Mouse (Mus musculus): ENCODE data around the gene Tmem107.
A peak's percentile ranks its signal among the peaks of the same experiment; 100 is the strongest.
"Not testable (repeated sequence)": the region's sequence is repeated elsewhere in the genome, so short reads cannot be mapped to it uniquely, and the experiment has no call there.

Tmem107 gene

DNA sequence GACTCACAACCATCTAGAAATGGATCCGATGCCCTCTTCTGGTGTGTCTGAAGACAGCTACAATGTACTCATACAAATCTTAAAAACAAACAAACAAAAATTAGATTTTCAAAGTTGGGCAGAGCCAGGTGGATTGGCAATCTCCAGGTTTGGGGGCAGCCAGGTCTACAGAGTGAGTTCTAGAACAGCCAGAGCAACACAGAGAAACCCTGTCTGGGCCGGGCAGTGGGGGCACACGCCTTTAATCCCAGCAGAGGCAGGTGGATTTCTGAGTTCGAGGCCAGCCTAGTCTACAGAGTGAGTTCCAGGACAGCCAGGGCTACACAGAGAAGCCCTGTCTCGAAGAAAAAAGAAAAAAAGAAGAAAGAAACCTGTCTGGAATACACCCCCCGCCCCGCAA, 23.2 kb downstream of the Tmem107 start:
- DNase-seq (ENCODE audit: low spot score in 2 of 2), result not testable (repeated sequence)

DNA sequence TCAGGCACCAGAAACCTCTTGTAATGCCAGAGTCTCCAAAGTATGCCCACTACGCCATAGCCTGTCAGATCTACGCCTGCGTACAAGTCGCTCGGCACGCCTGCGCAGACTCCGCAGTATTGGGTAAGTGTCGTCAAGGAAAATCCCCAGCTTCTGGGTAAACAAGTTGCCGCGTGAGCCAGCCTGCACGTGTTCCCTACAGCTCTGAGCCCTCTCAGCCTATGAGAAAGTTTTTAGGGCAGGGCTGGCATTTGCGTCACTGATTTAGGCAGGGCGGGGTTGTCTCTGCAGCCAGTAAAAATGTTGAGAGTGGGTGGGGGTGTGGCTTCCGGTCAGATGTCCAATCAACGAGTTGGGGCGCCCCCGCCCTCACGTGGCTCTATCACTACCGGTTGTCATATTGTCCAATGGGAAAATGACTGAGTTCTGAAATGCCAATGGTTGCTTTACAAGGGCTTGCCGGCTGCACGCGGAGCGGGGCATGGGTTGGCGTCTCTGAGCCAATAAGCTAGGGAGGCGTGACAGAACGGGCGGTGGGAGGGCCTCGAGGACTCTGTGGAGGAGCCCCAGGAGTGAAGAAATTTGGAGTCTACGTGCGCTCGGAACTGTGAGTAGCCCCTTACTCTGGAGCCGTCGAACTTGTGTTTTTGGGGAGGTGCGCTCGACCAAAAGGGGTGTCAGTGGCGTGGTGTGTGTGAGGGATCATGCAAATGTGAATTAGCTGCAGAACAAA, 24.3 kb downstream of the Tmem107 start, which contains the start of gene Per1:
Gene Per1 (plus strand): TSS at position 521 of the 733 bp plus-strand sequence.
- DNase-seq (ENCODE audit: low spot score in 2 of 2), result peak; percentile 99

DNA sequence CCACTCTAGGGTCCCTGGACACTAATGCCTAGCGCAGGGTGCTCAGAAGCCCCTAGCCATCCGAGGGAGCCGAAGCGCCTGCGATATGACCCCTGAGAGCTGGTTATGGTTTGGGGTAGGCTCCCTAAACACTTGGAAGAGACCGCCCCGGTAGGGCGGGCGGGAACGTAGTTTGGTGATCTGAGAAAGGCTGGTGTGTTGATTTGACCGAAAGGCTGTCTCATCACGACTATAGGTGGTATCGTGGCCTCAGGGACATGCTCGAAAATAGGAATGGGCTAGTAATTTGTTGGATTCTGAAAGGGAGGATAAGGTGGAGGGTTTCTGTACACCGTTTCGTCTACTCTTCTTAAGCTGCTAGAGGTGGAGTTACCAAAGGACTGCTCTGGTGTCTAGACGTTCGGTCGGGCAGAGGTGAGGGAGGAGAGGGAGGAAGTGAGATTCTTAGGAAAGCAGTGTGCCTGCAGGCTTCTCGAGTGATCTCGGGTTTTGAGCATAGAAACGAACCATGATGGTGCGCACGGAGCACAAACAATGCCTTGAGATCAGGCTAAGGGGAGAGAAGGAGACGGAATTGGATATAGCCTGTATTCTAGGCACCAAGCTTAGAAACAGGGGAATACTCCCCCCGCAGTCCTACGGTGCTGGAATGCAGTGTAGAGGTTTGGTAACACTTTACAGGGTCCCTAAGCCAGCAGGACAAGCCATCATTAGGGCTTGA, 25.1 kb downstream of the Tmem107 start:
- no peak for DNase-seq (ENCODE audit: low spot score in 2 of 2)

DNA sequence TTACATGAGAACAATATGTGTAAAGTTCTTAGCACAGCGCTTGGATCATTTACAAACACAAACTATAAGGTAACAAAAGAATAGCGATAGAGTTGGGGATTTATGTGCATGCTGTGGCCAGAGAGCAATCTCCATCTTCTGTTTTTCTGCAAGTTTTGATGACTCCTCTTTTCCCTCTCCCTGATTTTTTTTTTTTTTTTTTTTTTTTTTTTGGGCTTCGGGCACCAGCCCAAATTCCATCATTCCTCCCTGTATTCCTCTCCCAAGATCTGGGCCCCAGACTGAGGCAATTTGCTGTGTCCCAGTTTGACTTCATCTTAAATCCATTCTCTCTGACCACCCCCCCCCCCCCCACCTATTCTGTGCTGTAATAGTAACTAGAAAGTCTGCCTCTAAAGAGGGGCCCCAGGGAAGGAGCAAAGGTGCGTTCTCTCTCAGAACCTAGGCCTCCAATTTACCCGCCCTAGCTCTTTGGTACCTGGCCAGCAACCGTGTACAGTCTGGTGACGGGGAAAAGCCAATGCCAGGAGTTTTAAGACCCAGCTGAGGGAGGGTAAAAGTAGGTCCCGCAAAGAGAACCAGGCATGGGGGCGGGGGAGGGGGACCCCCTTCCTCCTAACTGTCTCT, 25.9 kb downstream of the Tmem107 start:
- DNase-seq (ENCODE audit: low spot score in 2 of 2), result no peak

DNA sequence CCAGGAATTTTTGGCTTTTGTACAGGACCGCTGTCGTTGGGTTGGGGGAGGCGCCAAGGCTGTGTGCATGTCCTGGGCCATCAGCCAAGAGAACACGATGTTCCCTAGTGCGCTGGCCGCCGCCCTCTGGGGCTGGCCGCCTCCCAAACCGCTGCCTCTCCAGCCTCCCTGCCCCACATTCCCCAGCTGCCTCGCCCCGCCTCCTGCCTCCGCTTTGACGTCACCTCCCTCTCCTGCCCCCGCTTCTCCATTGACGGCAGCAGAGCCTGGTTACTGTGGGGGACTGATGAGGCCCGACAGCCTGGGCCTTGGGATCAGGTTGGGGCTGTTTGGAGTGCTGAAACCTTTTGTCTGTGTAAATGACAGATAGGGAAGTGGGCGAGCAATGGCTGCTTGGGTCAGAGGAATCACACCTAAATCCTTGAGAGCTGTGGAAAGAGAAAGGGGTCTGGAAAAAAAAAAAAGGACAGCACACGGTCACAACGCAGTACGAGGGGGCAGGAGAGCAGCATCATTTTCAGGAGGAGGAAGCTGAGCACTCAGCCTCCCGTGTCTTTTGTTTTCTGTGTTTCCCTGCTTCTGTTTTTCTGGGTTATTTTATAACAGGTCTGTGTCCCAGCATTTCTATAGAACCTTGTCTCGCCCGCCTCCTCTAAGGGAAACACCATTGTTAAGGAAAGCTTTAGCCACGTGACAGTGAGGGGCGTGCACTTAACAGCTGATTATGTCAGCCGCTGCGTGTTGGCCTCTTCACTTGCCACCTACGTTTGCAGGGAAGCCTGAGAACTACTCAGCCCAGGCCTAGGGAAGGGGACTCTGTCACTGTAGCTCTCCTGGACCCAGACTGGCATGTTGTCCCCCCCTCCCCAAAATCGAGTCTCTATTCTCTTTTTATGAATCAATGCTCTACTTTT, 26.6 kb downstream of the Tmem107 start:
- peak; percentile 87 to 97 for DNase-seq (ENCODE audit: low spot score in 2 of 2)

DNA sequence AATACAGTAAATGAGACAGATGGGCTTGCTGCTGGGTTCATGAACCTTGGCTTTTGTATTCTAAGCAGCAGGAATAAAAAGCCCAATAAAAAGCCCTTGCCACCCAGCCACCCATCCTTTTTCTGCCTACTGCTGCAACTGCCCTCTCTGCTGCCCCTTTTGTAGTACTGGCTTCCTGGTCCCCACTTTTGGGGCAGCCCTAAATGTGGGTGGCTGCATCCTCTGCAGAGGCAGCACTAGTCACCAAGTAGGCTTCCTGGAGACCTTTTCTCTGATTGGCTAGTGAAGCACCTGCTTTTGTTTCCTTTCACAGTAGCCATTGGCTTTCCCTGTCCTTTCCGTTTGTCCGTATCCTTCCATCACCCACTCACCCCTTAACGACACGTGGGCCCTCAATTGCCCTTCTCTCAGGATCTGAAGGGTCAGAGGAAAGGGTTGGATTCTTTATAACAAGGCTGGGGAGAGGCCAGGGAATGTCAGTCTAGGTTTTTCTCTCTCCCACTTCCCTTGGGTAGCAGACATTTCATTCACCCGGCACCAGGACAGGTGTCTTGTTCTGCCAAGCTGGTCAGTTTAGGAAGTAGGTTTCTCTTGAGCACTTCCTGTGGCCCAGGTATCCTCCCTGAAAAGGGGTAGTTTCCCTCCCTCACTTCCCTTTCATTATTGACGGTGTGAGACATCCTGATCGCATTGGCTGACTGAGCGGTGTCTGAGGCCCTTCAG, 27.6 kb downstream of the Tmem107 start:
- DNase-seq (ENCODE audit: low spot score in 2 of 2), result no peak

DNA sequence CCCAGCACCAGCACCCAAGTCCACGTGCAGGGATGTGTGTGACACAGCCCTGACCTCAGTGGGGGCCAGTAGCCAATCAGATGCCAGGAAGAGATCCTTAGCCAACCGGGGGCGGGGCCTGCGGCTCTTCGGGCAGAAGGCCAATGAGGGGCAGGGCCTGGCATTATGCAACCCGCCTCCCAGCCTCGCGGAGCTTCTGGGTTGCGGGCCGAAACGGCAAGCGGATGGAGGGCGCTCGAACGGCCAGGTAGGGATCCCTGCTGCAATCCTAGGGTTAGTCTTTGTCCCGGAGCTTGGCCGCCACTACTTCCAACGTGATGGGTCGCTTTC, 28.1 kb downstream of the Tmem107 start:
- DNase-seq (ENCODE audit: low spot score in 2 of 2), result peak; percentile 87 to 95

DNA sequence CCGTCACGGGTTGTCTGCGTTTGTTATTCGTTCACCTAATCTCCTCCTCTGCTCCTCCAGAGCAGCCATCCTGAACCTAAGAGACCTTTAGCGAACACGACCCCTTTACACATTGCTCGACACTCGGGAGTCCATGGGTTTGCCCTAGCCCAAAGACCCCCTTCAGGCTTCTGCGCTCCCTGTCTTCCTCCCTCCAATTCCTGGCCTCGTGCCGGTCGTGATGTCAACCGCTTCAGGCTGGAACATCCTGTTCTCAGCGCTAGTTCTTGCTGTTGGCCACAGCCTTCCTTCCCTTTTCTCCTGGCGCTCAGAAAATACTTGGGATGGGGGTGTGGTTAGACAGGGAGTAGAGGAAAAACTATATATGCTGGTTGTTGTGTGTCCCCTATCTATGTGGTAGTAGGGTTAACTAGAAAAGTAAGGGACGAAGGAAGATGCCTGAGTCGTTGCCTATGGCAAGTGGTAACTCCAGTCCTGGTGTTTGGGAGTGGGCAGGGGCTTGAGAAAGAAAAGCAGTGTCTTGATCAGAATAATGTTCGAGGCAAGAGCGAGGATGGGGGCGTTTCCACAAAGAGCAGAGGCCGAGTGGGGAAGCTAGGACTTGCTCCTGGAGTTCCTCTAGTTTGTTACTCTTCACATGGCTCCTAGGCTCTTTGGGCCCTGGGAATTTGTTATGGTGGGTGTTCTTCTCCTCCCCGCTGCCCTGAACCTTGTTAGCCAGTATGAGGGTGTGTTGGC, 28.7 kb downstream of the Tmem107 start:
- DNase-seq (ENCODE audit: low spot score in 2 of 2), result no peak

DNA sequence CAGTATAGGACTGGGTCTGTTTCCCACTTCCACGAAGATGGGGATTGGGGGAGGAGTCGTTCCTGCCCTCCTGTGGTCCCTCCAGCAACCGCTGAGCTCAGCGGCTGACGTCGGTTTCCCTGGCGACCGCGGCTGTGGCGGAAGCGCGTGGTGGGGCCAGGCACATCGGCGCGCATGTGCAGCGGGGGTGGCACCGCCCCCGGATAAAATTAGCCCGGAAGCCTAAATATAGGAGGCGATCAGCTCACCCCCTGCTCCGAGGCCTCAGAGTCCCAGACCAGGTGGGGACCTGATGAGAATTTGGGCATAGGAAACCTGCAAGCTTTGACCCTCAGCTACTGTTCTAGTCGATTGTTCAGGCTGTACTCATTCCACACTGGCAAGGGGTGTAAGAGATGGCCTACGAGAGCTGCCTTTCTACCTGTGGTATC, 29.3 kb downstream of the Tmem107 start:
- peak; percentile 72 to 88 for DNase-seq (ENCODE audit: low spot score in 2 of 2)

DNA sequence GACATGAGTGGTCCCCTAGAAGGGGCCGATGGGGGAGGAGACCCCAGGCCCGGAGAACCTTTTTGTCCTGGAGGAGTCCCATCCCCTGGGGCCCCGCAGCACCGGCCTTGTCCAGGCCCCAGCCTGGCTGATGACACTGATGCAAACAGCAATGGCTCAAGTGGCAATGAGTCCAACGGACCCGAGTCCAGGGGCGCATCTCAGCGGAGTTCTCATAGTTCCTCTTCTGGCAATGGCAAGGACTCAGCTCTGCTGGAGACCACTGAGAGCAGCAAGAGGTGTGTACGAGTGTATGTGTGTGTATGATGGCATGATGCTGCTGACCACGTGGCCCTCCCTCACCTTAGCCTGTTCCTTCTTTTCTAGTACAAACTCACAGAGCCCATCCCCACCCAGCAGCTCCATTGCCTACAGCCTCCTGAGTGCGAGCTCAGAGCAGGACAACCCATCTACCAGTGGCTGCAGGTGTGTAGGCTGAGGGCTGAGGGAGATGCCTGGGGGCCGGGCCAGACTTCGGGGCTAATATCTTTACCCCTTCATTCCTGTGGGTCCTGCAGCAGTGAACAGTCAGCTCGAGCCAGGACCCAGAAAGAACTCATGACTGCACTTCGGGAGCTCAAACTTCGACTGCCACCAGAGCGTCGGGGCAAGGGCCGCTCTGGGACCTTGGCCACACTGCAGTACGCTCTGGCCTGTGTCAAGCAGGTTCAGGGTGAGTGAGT, 30.2 kb downstream of the Tmem107 start:
- no peak for DNase-seq (ENCODE audit: low spot score in 2 of 2)

DNA sequence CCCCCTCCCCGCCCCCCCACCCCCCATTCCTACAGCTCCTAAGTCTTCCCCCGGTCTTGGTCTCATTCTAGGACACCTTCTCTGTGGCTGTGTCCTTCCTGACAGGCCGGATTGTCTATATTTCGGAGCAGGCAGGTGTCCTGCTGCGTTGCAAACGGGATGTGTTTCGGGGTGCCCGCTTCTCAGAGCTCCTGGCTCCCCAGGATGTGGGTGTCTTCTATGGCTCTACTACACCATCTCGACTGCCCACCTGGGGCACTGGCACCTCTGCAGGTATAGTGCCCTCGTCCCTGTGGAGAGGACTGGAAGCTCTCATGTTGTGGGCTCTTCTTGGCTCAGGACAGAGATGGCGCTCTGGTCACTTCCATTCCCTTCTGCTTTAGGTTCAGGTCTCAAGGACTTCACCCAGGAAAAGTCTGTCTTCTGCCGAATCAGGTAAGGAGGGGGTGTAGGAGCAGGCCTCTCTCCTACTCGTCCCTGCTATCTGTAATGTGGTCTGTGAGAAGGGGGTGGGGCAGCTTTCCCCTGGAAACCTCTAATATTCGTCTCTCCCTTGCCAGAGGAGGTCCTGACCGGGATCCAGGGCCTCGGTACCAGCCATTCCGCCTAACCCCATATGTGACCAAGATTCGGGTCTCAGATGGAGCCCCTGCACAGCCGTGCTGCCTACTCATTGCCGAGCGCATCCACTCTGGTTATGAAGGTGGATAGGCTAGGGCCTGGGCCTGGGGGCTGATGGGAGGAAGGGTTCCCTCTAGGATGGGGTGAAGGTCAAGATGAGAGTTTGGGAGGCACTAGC, 31.2 kb downstream of the Tmem107 start:
- no peak for DNase-seq (ENCODE audit: low spot score in 2 of 2)

DNA sequence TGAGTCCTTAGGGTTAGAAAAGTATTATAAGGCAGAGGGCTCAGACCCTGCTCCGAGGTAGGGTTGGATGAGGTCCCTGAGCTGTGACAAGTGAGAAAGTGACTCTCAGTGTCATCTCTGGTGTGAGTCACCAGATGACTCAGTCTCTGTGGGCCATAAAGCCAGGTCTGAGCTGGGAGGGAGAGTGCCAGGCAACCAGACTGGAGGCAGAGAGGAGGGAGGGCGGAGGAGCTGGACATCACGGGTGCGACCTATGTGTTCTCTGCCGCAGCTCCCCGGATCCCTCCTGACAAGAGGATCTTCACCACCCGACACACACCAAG, 31.8 kb downstream of the Tmem107 start:
- no peak for DNase-seq (ENCODE audit: low spot score in 2 of 2)

DNA sequence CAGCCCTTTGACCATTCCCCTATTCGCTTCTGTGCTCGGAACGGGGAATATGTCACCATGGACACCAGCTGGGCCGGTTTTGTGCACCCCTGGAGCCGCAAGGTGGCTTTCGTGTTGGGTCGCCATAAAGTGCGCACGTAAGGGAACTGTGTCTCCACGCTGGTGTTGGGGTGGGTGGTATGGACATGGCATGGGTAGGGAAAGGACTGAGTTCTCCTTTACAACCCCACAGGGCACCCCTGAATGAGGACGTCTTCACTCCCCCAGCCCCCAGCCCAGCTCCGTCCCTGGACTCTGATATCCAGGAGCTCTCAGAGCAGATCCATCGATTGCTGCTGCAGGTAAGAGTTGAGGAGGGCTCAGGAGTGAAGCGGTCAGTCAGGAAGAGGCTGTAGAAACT, 32.5 kb downstream of the Tmem107 start:
- DNase-seq (ENCODE audit: low spot score in 2 of 2), result no peak

DNA sequence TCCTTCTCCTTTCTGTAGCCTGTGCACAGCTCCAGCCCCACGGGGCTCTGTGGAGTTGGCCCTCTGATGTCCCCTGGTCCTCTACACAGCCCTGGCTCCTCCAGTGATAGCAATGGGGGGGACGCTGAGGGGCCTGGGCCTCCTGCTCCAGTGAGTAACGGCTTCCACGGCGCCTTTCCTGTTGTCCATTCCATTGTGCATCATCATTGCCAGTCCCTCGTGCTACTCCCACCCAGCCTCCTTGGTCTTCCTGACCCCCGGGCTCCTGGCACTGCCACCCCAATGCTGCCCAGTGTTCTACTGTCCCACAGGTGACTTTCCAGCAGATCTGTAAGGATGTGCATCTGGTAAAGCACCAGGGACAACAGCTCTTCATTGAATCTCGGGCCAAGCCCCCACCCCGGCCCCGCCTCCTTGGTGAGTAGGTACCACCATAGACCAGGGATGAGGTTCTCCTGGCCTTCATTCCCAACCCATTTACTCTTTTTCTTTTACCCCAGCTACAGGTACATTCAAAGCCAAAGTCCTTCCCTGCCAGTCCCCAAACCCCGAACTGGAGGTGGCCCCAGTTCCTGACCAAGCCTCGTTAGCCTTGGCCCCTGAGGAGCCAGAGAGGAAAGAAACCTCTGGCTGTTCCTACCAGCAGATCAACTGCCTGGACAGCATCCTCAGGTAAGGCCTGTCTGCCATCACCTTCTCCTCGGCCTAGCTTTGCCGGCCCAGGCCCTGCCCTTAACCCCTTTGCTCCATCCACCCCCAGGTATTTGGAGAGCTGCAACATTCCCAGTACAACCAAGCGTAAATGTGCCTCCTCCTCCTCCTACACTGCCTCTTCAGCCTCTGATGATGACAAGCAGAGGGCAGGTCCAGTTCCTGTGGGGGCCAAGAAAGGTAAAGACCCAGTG, 33.2 kb downstream of the Tmem107 start:
- DNase-seq (ENCODE audit: low spot score in 2 of 2), result no peak

DNA sequence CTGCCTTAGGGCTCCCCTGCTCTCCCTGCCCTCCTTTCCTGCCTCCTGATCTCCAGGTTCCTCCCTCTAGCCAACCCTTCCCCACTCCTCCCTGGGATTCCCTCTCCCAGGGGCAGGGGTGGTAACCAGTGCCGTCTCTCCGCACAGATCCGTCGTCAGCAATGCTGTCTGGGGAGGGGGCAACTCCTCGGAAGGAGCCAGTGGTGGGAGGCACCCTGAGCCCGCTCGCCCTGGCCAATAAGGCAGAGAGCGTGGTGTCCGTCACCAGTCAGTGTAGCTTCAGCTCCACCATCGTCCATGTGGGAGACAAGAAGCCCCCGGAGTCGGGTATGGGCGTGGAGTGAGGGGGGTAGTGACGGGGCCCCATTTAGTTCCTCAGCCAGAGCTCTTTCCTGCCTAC, 33.9 kb downstream of the Tmem107 start:
- no peak for DNase-seq (ENCODE audit: low spot score in 2 of 2)

DNA sequence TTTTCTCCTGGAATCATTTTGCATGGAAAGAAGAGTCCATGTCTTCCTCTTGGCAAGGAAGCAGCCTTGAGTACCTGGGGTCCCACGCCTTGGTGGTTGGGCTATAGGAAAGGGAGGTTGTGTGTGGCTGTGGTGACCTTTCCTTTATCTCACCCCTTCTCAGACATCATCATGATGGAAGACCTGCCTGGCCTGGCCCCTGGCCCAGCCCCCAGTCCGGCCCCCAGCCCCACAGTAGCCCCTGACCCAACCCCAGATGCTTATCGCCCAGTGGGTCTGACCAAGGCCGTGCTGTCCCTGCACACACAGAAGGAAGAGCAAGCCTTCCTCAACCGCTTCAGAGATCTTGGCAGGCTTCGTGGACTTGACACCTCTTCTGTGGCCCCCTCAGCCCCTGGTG, 34.6 kb downstream of the Tmem107 start:
- DNase-seq (ENCODE audit: low spot score in 2 of 2), result no peak

DNA sequence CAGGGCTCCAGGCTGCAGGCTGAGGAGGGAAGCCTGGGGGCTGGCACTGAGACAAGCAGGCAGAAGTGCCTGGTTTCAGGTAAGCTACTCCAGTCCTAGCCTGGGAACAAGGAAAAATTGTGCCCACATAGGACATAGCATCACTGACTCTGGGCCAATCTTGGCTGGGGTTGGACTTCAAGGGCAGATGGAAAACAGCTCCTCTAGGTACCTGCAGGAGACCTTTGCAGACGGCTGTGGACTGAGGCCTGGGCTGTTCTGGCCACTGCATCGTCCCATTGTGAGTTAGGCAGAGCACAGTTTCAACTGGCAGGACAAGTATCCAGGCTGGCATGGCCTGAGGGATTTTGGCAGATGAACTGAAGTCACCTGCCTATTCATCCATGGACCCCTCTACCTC, 35.2 kb downstream of the Tmem107 start:
- DNase-seq (ENCODE audit: low spot score in 2 of 2), result no peak

DNA sequence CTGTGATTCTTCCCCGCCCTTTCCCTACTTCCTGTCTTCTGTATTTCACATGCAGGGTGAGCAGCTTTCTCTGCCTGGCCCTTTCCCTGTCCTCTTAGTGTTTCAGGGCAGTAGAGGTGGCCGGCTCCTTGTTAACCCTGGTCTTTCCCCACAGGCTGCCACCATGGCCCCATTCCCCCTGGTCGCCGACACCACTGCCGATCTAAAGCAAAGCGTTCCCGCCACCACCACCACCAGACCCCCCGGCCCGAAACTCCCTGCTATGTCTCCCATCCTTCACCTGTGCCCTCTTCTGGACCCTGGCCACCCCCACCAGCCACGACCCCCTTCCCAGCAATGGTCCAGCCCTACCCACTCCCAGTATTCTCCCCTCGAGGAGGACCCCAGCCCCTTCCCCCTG, 35.7 kb downstream of the Tmem107 start:
- DNase-seq (ENCODE audit: low spot score in 2 of 2), result no peak

Measured in frontal cortex, postnatal 25 days (tissue).